Comparison of ENCODE assay signal across 19 mouse cellular contexts in the genomic region with DNA sequence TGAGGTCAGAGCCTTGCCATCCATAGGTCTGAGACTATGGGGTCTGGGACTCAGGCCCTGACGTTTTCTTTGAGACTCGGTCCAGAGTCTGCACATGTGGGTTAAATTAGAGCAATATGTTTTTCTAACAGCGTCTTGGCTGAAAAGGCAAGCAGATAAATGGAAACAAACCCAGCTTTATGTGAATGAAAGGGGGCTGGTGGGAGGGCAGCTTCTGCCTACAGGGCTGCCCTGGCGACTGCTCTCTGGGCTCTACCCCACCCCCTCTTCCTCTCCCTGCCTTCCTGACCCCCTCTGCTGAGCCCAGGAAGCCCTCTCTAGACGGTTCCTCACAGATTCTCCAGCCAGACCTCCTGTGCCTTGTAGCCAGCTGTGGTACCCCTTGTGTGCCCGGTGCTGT. TPM values are rescaled to one million over a fixed set of nuclear protein-coding genes. Genes with fewer than 3 reads are reported as not detected.
A peak's percentile ranks its signal among the peaks of the same experiment; 100 is the strongest.
DNase-seq lines count a peak whose midpoint lies in the region; ATAC-seq lines count a peak whose summit lies in the region.
"Had no signal": no experiment of that assay in that cellular context is flagged by ENCODE, and none has a peak within 500 bp of the region (broad histone marks: within the 10 kb centered on the region; RNA-seq: fewer than 3 reads in every experiment).

No protein-coding gene starts in this region.

- no peak overlapping the region for H3K9ac ChIP-seq in hindbrain, embryonic 12.5 days
- no peak overlapping the region for H3K9ac ChIP-seq in hindbrain, embryonic 14.5 days
- H3K9ac ChIP-seq in embryonic facial prominence, embryonic 11.5 days (replicated peaks; ENCODE audit: low read length) = peak overlapping the region; percentile 29; the same call in 1 of the 2 replicates
- no peak overlapping the region for H3K9ac ChIP-seq in limb, embryonic 12.5 days (replicated peaks)
- H3K9ac ChIP-seq: forebrain, embryonic 13.5 days had no signal

- peak; percentile 44 for DNase-seq in embryo, embryonic 10 days (ENCODE audit: low spot score)
- no peak for DNase-seq in embryo, embryonic 9.5 days (ENCODE audit: extremely low spot score)
- DNase-seq in hindbrain, embryonic 14.5 days (ENCODE audit: low spot score) = no peak
- peak; percentile 91 for DNase-seq in embryonic facial prominence, embryonic 11.5 days (ENCODE audit: low spot score)
- DNase-seq in lung, postnatal 10 days = no peak
- DNase-seq in layer of hippocampus, adult 11-12 months (ENCODE audit: low spot score) = no peak
- DNase-seq: adrenal gland, postnatal 25 days; cerebellum, adult 9-11 months; gastrocnemius, postnatal 10 days; kidney, adult 9 months; kidney, postnatal 4 days; layer of hippocampus, postnatal 36 days; left cerebral cortex, postnatal 4 days; lung, adult 2 months; thymus, postnatal 36 days had no signal

- H3K27me3 ChIP-seq in hindbrain, embryonic 12.5 days = no peaks in the 10 kb centered on the region
- no peaks in the 10 kb centered on the region for H3K27me3 ChIP-seq in hindbrain, embryonic 14.5 days (ENCODE audit: control insufficient read depth, insufficient read depth, low read length)
- H3K27me3 ChIP-seq in embryonic facial prominence, embryonic 11.5 days (ENCODE audit: control insufficient read depth, insufficient read depth, low read length) = no peaks in the 10 kb centered on the region
- H3K27me3 ChIP-seq in limb, embryonic 12.5 days = no peaks in the 10 kb centered on the region
- H3K27me3 ChIP-seq: forebrain, embryonic 13.5 days had no signal

- WGBS in hindbrain, embryonic 12.5 days = 44% methylated on average over 6 of the region's 6 CpGs
- WGBS in hindbrain, embryonic 14.5 days = 55% methylated on average over 6 of the region's 6 CpGs
- 21% methylated on average over 6 of the region's 6 CpGs for WGBS in embryonic facial prominence, embryonic 11.5 days
- 20% methylated on average over 6 of the region's 6 CpGs for WGBS in limb, embryonic 12.5 days

- no peak overlapping the region for H3K4me2 ChIP-seq in hindbrain, embryonic 12.5 days (replicated peaks)
- H3K4me2 ChIP-seq in hindbrain, embryonic 14.5 days (replicated peaks) = no peak overlapping the region
- 0 out of 2 replicates have a peak overlapping the region, but pooled peaks have one; percentile 11 for H3K4me2 ChIP-seq in embryonic facial prominence, embryonic 11.5 days (ENCODE audit: low read depth, low read length)
- H3K4me2 ChIP-seq in limb, embryonic 12.5 days = peak overlapping the region; percentile 13; the same call in 1 of the 2 replicates
- H3K4me2 ChIP-seq: forebrain, embryonic 13.5 days had no signal

- no peak for ATAC-seq in hindbrain, embryonic 12.5 days (ENCODE audit: low FRiP score)
- no peak for ATAC-seq in hindbrain, embryonic 14.5 days (ENCODE audit: low FRiP score)
- peak; percentile 63 for ATAC-seq in embryonic facial prominence, embryonic 11.5 days (replicated peaks; ENCODE audit: insufficient number of reproducible peaks, low FRiP score, low TSS enrichment, low read depth)
- peak; percentile 77 for ATAC-seq in limb, embryonic 12.5 days (ENCODE audit: insufficient number of reproducible peaks, insufficient read depth, low FRiP score, low TSS enrichment, low read depth)
- ATAC-seq: forebrain, embryonic 13.5 days; inflammation-experienced regulatory T-cells, adult 6 months had no signal

- H3K27ac ChIP-seq in hindbrain, embryonic 12.5 days = peak overlapping the region; percentile 49
- H3K27ac ChIP-seq in hindbrain, embryonic 14.5 days = no peak overlapping the region
- peak overlapping the region; percentile 70 for H3K27ac ChIP-seq in embryonic facial prominence, embryonic 11.5 days (replicated peaks; ENCODE audit: low read depth, low read length)
- peak overlapping the region; percentile 94 for H3K27ac ChIP-seq in limb, embryonic 12.5 days
- H3K27ac ChIP-seq: forebrain, embryonic 13.5 days had no signal

- no peak overlapping the region for H3K4me3 ChIP-seq in hindbrain, embryonic 12.5 days
- H3K4me3 ChIP-seq in hindbrain, embryonic 14.5 days (replicated peaks; ENCODE audit: low read length) = no peak overlapping the region
- no peak overlapping the region for H3K4me3 ChIP-seq in embryonic facial prominence, embryonic 11.5 days (ENCODE audit: low read depth, low read length)
- H3K4me3 ChIP-seq in limb, embryonic 12.5 days (replicated peaks) = no peak overlapping the region
- H3K4me3 ChIP-seq: forebrain, embryonic 13.5 days had no signal

- no peaks in the 10 kb centered on the region for H3K36me3 ChIP-seq in hindbrain, embryonic 12.5 days
- no peaks in the 10 kb centered on the region for H3K36me3 ChIP-seq in hindbrain, embryonic 14.5 days (replicated peaks; ENCODE audit: control insufficient read depth, insufficient read depth)
- H3K36me3 ChIP-seq in embryonic facial prominence, embryonic 11.5 days (replicated peaks; ENCODE audit: control insufficient read depth, insufficient read depth, low read depth, low read length) = no peaks in the 10 kb centered on the region
- no peaks in the 10 kb centered on the region for H3K36me3 ChIP-seq in limb, embryonic 12.5 days

- no peaks in the 10 kb centered on the region for H3K9me3 ChIP-seq in hindbrain, embryonic 12.5 days (replicated peaks)
- no peaks in the 10 kb centered on the region for H3K9me3 ChIP-seq in hindbrain, embryonic 14.5 days (ENCODE audit: control insufficient read depth, low read length)
- H3K9me3 ChIP-seq in embryonic facial prominence, embryonic 11.5 days (replicated peaks; ENCODE audit: control insufficient read depth, low read length) = no peaks in the 10 kb centered on the region
- H3K9me3 ChIP-seq in limb, embryonic 12.5 days = no peaks in the 10 kb centered on the region
- H3K9me3 ChIP-seq: forebrain, embryonic 13.5 days had no signal

- peaks cover 32% of the 10 kb centered on the region for H3K4me1 ChIP-seq in hindbrain, embryonic 12.5 days
- H3K4me1 ChIP-seq in hindbrain, embryonic 14.5 days (replicated peaks; ENCODE audit: control insufficient read depth, insufficient read depth, low read length) = peaks cover 23% of the 10 kb centered on the region
- peaks cover 8% of the 10 kb centered on the region; the same call in 1 of the 2 replicates for H3K4me1 ChIP-seq in embryonic facial prominence, embryonic 11.5 days (ENCODE audit: control insufficient read depth, insufficient read depth, low read length)
- H3K4me1 ChIP-seq in limb, embryonic 12.5 days (replicated peaks) = peaks cover 44% of the 10 kb centered on the region

RNA-seq across cellular contexts. Expression of a gene that starts 46.1 kb away (rescaled TPM):
- 36.9 and 42.1 TPM in 2 replicates for polyA plus RNA-seq in hindbrain, embryonic 12.5 days (2016; fragmentation: Nextera tagmentation; extraction: Ambion mirVana)
- 12.3 and 13.0 TPM in 2 replicates for polyA plus RNA-seq in hindbrain, embryonic 14.5 days (2014; fragmentation: Nextera tagmentation; extraction: Ambion mirVana)
- polyA plus RNA-seq in embryonic facial prominence, embryonic 11.5 days (2014; fragmentation: Nextera tagmentation; extraction: Ambion mirVana) = 20.7 and 27.6 TPM in 2 replicates
- 63.8 and 66.6 TPM in 2 replicates for polyA plus RNA-seq in limb, embryonic 12.5 days (2016; fragmentation: Nextera tagmentation; extraction: Ambion mirVana)
- polyA plus RNA-seq: inflammation-experienced regulatory T-cells, adult 6 months had no signal

Comparison
In these comparisons a context has a peak if more than half of its experiments do, and no peak if none do; other contexts are left out.
1. DNase-seq: peak in embryo, embryonic 10 days (single experiment) and embryonic facial prominence, embryonic 11.5 days (single experiment); none in embryo, embryonic 9.5 days (single experiment), hindbrain, embryonic 14.5 days (single experiment), lung, postnatal 10 days (single experiment) and layer of hippocampus, adult 11-12 months (single experiment).
2. ATAC-seq: peak in embryonic facial prominence, embryonic 11.5 days (single experiment) and limb, embryonic 12.5 days (single experiment); none in hindbrain, embryonic 12.5 days (single experiment) and hindbrain, embryonic 14.5 days (single experiment).
3. H3K4me2 ChIP-seq: peak in embryonic facial prominence, embryonic 11.5 days (single experiment) and limb, embryonic 12.5 days (single experiment); none in hindbrain, embryonic 12.5 days (single experiment) and hindbrain, embryonic 14.5 days (single experiment).